Mouse (Mus musculus) granulocyte monocyte progenitor cell, adult 5-6 weeks (primary cell): ENCODE results near the gene Ptpn12. TPM values are rescaled to one million over a fixed set of nuclear protein-coding genes. Genes with fewer than 3 reads are reported as not detected.
A peak's percentile ranks its signal among the peaks of the same experiment; 100 is the strongest.

ENCODE experiments used
- ATAC-seq: replicated peaks from 2 replicates; pipeline ENCODE4 v1.8.0; 2016; ENCODE audit warnings: mild to moderate bottlenecking, moderate TSS enrichment, inconsistent platforms; ENCODE audit not compliant: poor library complexity, severe bottlenecking
- total RNA-seq, 2 experiments: library from RNA; stranded (forward) in 1 of 2; stranded (reverse) in 1 of 2; fragments of 200-712, 200-1000 nt in 1 of 2; fragments of >200 nt in 1 of 2; fragmentation: Nextera tagmentation in 1 of 2; gene quantifications; 2 replicates each; pipeline ENCODE4 v1.2.3; 2014 to 2017

Gene Ptpn12
- total RNA-seq, 2 experiments from 2014 or later = 27.4 to 34.1 TPM

DNA sequence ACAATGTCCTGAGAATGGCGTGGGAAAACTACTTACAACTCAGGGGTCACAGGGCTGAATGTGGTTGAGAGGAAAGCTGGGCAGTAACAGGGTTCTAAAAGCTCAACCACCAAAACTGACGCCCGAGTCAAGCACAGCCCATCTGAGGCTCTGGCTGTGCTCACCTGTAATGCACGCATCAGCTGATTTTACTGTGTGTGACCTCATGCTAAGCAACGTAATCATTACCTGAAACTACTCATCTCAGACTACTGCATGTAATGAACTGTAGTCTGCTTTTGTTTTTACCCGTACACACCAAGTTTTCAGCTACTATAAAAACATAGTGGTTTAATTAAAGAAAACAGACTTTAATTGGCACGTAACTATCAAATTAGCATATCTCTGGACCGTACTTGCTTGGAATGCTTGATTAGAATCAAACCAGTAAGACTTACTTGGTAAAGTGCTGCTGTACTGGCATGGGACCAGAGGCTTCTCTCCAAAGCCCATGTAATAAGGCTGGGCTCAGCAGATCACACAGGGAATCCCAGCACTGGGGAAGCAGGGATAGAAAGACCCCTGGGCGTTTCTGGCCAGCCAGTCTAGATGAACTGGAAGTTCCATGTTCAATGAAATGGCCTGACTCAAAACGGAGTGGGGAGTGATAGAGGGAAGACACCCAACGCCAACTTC, 22.2 kb downstream of the Ptpn12 start:
- ATAC-seq = no peak

DNA sequence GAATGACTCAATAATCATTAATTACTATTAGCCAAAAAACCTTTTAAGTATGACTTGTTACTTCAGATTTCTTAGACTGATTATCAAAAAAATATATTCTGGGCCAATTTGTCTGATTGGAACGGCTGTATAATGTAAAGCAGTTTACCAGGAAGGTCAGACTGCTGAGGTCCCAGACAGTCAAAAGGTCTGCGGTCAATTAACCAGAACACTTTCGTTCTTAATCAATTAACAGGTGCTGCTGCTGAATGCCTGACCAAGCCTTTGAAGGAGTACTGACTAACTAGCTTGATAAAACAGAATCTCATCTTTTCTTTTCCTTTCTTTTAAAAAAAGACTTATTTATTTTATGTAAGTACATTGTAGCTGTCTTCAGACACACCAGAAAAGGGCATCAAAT, 23.1 kb downstream of the Ptpn12 start:
- ATAC-seq = no peak

- peak; percentile 99 for ATAC-seq
Measured at GRCm38 (mm10) chr5:21030226-21030625, 25.5 kb downstream of the Ptpn12 start.

DNA sequence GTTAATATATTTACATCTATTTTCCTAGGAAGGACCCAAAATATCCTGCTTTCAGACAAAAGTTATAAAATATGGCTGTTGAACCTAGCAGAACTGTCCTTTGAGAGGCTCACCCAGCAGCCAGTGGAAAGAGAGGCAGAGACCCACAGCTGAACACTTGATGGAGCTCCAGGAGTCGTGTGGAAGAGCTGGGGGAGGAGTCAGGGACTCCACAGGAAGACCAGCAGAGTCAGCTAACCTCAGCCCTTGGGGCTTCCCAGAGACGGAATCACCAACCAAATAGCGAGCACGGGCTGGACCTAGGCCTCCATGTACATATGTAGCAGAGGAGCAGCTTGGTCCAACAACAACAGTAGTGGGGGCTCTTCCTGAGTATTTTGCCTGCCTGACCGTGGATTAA, 38.6 kb downstream of the Ptpn12 start:
- ATAC-seq = peak; percentile 69

- ATAC-seq = no peak
Measured at GRCm38 (mm10) chr5:21010908-21011307, 44.8 kb downstream of the Ptpn12 start.

DNA sequence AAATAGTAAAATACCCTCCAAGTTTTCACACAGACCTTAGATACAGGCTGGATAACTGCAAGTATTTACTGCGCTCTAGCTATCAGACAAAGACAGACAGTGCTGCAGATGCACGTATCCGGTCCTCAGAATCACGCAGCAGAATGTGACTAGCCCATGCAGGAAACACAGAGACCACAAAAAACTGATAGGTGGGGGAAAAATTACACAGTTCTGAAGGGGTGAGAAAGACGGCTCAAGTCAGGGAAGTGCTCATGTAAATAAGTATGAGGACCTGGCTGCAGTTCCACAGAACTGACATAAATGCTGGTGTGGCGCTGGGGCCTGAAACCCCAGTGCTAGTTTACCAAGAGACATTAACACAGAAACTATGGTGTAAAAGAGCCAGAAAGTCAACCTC, 53.0 kb downstream of the Ptpn12 start:
- peak; percentile 88 for ATAC-seq

DNA sequence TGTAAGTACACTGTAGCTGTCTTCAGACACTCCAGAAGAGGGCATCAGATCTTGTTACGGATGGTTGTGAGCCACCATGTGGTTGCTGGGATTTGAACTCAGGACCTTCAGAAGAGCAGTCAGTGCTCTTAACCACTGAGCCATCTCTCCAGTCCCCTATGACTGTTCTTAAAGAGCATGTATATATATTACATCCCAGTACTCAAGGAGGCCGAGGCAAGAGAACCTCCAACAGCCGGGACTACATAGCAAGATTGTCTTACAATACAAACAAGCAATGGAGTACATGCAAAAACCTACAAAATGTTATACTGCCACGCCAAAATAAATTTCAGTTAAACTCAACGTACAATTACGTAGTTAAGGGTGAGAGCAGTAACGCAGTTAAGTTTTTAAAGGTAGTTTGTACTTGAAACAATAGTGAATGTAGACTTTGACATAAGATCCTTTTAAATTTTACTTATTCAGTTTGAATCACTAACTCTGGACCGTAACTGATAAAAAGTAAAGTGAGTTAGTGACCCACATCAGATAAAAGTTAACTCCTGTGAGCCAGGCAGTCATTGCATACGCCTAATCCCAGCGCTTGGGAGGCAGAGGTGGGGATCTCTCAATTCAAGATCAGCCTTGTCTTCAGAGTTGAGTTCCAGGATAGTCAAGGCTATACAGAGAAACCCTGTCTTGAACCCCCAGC, 53.9 kb downstream of the Ptpn12 start:
- ATAC-seq = no peak

DNA sequence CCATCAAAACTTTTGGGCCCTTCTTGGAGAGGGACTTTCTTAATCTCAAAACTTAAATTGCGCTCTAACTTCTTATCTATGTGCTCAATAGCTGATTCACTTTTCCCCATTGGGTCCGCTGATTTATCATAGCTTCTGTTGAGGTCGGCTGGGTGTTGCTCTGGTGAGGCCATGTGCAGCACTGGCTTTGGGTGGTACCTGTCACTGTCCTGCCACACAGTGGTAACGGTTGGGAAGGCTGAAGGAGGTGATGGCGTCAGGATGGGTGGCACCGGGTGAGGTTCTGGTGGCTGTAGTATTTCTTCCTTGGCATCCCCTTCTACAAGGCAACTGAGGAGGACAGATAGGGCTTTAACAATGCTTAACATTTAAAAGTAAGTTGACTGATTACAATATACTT, 57.3 kb downstream of the Ptpn12 start:
- no peak for ATAC-seq

- ATAC-seq = no peak
Measured at GRCm38 (mm10) chr5:20997555-20997954, 58.2 kb downstream of the Ptpn12 start.

- ATAC-seq = no peak
Measured at GRCm38 (mm10) chr5:20990062-20990809, 65.5 kb downstream of the Ptpn12 start.

- ATAC-seq = no peak
Measured at GRCm38 (mm10) chr5:20986271-20986670, 69.4 kb downstream of the Ptpn12 start.

DNA sequence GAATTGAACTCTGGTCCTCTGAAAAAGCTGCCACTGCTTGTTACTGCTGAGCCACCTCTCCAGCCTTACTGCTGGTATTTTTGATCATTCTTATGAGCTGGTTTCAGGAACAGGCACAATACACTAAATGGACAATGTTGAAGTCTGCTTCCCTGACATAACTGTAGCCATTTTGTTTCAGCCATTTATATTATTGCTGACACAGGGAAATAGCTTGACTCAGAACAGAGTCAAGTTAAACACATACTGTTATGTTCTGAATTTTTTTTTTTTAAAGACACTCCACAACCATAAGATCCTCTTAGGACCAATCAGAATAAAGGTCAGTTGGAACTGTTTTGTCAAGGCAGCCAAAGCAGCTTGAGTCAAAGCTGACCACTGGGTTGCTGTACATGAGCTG, 72.2 kb downstream of the Ptpn12 start:
- no peak for ATAC-seq

GRCm38 (mm10) chr5:20974690-20975089, 81.0 kb downstream of the Ptpn12 start:
- ATAC-seq = no peak

GRCm38 (mm10) chr5:20973999-20974398, 81.7 kb downstream of the Ptpn12 start:
- no peak for ATAC-seq

DNA sequence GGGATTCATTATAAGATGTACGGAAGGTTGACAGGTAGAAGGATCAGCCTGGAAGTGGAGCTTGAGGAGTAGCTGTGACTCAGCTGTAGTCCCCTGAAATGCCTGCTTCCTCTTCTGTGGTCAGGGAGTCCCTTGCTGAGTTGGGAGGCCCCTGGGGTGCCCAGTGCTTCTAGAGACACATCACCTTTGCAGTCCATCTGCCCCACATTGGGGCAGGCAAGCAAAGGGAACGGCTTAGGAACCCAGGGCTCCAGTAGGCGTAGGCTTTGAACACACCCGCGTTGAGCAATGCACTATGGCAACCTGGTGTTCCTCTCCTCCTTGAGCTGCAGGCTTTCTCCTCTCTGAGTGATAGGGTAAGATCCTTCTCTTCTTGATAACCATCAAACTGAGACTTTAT, 82.6 kb downstream of the Ptpn12 start:
- ATAC-seq = peak; percentile 94

DNA sequence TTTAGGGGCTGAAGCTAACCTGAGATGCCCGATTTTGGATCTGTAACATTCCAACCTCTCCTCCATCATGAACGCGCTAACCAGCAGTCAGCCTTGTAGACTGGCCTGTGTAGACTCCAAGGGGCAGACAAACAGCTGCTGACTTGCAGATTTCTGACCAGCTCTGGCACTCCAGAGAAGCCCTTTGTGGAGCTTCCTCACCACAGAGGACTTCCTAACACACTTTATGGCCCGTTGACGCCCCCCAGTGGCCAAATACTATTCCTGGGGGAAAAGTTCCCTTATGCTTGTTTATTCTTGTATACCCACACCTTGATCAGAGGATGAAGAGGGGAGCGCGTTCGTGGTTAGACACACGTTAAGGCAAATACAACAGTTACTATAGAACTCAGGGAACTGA, 86.7 kb downstream of the Ptpn12 start:
- peak; percentile 38 for ATAC-seq

DNA sequence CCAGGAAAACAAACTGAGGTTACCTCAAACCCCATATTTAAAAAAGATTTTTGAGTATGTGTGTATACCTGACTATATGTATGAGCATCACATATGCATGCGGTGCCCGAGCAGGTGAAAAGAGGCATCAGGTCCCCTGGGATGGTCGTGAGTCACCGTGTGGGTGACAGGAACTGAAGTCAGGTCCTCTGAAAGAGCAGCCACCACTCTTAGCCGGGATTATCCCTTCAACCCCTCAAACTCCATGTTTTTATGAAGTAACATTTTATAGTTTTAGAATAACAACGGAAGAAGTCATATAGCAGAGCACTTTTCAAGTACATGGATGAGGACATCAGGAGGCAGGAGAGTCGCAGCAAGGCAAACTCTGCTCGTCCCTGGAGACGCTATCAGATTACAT, 87.2 kb downstream of the Ptpn12 start:
- no peak for ATAC-seq

- peak; percentile 90 for ATAC-seq
Measured at GRCm38 (mm10) chr5:20967942-20968341, 87.8 kb downstream of the Ptpn12 start.

DNA sequence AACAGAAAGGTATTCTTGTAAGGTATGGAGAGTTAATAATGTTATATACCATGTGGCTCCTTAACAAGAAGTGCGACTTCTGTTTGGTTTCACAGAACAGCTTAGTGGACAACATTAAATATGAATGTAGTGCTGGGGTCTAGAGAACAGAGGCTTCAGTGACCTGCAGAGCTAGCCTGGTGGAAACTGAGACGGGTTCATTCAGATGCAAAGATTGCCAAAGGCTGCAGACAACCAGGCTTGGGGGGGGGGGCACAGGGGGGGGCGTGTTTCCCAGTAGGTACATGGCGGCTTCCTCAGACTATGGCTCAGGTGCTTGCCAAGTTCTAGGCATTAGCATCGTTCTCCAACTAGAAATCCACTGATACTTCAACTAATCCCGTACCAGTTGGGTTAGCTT, 91.3 kb downstream of the Ptpn12 start:
- ATAC-seq = no peak

DNA sequence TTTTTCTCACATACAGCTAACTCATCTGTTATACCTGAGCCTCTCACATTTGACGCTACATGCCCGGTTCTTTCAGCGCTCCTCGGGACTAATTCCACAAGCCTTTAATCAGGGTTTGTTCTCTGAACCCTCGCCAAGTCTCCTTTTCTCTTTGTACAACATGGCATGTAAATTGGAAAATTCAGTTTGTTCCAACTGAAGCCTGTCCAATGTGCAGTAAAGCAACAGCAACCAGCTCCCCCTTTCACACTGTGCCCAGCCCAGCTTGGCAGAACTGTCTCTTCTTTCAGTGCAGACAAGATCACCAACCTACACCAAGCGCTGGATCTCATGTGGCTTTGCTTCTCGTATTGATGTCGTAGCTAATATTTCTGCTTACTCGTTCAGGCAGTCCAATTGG, 92.4 kb downstream of the Ptpn12 start:
- ATAC-seq = no peak

DNA sequence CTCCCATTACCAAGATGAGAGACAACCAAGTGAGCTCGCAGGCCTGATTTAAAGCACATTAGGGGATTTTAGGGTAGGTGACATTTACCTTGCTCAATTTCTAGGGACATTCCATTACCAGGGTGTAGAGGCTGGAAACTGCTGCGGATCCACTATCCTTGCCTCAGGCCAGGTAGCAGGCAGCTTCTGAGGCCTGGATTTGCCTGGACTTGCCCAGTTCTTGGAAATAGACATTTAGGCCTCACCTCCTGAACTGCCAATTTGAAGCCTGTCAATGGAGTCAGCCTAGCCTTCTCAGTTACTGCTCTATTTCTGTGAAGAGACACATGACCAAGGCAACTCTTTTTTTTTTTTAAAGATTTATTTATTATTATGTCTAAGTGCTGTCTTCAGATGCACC, 94.8 kb downstream of the Ptpn12 start:
- ATAC-seq = no peak
